Mouse (Mus musculus): ENCODE measurements at regions not wholly inside any gene's neighbourhood (a gene's known extent, or its start where the extent isn't known, plus 50 kb on each side); places are given as distances from the start of the nearest gene placed in this dataset.
A peak's percentile ranks its signal among the peaks of the same experiment; 100 is the strongest.

DNA sequence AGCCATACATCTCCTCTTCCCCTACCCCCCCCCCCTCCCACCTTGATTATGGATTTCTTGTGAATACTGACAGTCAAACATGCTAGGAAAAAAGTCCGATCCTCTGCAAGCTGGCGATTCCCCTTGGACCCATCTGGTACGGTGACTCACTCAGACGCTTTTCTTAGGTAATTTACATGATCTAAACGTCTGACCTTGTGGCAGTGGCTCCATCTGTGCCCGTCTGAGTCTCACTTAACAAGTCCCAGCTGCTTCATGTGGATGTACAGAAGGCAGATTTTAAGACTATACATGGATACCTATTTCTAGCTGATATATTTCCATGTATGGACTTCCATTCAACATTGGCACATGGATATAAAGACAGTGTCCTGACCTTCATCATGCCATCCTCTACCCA, 481.0 kb downstream of the Lipi start:
- DNase-seq = no peak

DNA sequence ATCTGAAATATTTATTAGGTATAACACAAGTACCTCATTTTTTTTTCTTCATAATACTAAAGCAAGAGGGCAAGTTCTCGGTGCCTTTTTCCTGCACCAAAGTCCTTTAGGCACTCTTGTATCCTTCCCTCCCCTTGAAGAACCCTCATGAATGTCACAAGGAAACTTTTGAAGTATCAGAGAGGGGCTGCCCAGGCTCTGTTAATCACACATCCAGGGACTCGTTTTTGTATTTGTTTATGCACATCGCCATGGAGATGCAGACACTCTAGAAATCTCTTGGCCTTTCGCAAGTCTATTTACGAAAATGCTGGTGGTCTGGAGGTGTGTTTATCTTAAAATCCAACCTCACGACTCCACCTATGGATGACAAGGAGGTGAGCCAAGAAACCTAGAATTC, 492.7 kb downstream of the Lipi start:
- DNase-seq = no peak

DNA sequence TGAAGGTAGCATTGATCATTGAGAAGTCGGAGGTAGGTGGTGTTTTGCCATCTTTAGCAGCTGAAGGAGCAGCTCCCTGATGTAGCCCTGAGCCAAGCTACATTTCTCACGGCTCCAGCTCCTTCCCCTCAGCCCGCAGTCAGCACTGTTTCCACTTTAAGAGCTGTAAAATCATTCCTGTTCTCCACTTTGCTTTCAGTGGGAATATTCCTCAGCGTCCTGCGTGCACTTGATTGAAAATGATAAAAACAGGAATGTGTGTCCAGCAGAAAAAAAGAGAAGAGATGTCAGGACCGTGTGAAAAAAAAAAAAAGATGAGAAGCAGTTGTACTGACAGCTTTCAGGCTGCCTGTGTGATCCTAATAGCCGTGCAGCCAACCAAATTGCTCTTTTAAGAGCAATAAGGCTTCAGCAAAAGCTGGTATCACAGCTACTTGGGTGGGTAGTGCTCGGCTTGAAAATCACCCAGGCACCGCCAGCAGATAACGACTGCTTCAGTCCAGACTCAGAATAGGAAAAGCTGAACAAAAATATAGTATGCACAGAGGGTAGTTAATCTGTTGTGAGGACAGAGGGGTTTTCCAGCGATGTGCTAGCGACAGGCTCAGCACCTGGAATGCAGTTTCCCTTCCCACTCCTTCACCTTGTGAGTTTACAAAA, 493.3 kb downstream of the Lipi start:
- peak; percentile 4 to 10 for DNase-seq

DNA sequence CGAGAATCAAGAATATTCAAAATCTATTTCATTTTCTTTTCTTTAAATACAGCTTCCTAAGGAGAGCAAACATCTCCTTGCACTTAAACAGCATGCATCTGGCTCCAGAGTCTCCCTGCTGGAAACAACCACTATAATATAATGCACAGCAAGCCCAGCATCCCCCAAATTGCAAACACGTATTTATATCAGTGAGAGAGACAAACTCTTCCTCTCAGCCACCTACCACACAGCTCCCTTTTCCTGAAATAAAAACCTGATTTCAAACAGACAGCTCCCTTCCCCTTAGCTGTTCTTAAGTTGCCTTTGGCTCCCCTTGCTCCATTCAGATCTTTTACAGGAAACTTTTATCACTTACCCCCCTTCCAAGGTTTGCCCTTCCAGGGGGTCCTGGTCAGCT, 493.9 kb downstream of the Lipi start:
- no peak for DNase-seq

DNA sequence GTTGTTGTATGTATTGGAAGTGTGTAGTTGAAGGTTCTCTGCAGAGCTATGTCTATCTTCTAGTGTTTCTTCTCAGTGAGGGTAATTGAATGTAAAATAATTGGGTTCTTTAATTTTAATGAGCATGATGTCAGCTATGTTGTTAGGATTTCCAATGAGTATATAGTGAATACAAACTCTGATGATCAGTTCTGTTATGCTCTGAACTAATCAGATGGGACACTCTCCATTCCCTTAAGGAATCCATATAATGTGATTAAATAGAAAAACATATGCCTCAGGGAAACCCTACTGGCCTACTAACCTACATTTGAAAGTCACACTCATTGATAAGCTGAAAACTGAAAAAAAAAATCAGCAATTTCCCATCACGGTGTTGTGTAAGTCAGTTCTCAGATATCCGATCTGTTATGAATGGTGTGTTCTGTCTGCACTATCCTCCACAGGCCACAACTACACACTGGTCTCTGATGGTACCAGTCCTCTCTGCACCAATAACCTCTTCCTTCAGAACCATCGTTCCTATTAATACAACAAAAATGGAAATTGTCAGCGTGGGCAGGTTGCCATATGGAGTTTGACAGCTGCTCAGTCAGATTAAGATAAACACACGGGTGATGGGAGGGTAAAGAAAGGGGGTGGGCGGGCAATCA, 496.4 kb downstream of the Lipi start:
- no peak for DNase-seq

DNA sequence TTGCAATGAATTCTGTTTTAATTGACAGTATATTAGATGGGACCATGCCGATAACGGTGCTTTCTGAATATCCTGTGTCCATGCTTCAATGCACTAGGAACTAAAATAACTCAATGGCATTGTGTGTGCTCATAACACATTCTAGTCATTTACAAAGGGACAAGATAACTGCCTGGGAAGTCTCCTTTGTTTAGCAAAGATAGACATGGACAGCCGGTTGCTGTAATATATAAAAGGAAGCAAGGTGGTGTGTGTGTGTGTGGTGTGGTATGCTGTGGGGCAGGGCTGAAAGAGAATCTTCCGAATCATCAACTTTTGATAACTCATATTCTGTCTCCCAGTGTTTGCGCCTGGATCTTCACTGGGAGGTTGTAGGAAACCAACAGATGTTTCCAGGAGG, 497.2 kb downstream of the Lipi start:
- DNase-seq = no peak

DNA sequence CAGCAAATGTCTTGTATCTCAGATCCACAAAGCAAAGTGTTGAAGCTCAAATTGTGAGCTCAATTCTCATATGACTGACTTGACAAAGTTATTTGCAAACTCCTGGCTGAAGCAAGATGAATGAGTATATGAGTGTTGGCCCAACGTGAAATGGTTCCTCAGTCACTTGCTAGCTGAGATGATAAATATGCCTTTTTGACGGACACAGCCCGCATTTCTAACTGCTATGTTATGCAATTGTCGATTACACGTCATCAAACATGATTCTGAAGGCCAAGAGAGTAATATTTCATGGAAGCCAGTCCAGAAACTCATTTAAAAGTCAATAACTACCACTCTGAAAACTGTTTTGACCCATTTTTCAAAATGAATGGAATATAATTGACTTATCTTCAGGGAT, 520.6 kb downstream of the Lipi start:
- DNase-seq = no peak

DNA sequence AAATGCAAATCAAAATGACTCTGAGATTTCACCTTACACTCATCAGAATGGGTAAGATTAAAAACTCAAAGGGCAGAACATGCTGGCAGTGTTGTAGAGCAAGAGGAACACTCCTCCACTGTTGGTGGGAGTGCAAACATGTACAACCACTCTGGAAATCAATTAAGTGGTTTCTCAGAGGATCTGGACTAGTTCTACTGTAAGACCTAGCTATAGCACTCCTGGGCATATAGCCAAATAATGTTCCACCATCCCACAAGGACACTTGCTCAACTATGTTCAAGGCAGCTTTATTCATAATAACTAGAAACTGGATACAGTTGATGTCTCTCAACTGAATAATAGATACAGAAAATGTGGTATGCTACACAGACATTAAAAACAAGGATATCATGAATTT, 532.9 kb downstream of the Lipi start:
- DNase-seq = no peak

DNA sequence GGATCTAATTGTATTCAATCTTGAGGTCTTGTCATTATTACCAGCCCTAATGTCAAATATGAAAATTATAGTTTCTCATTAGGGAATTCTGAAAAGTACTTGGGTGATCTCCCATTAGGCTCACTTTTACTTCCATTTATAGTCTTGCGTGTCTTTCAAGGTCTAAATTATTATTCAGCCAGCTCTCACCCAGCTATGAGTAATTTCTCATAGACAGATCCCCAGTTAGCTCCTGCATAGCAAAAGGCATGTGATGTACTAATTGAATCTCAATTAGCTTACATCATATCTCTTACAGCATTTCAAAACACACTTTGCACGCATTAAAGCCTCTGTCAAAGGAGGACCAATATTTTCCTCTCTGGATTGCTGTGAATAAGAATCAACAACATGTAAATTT, 539.9 kb downstream of the Lipi start:
- DNase-seq = no peak

Data from cerebellum, postnatal 25 days (tissue).